Mouse (Mus musculus): ENCODE results near the gene Rprml.

- no peak for TF ChIP-seq CTCF (IDR thresholded peaks at IDR 0.05; ENCODE audit: low read depth, low read length)
- TF ChIP-seq TAL1 (conservative IDR thresholded peaks at IDR 0.05; ENCODE audit: low read depth, low read length) = no peak
- no peak for TF ChIP-seq GATA1 (IDR thresholded peaks at IDR 0.05; ENCODE audit: borderline replicate concordance, low read length)
- no peak for TF ChIP-seq GATA2 (IDR thresholded peaks at IDR 0.05; ENCODE audit: borderline replicate concordance, low read depth, low read length)
Observed at GRCm38 (mm10) chr11:103627453-103627852, 21.9 kb upstream of the Rprml start.

Data from G1E (cell line).